Mouse (Mus musculus) bone marrow, adult 2 months (tissue): ENCODE results near the gene Txnrd1.

Experiments
- CTCF ChIP-seq: fragments of 200-500 bp; IDR thresholded peaks from 2 replicates; pipeline ENCODE4 v1.5.1; 2011; ENCODE audit warnings: low read length, control low read depth; ENCODE audit not compliant: control insufficient read depth, insufficient read depth
- POLR2A ChIP-seq: fragments of 200-500 bp; IDR thresholded peaks from 2 replicates; pipeline ENCODE4 v1.6.1; 2011; ENCODE audit warnings: low read depth, mild to moderate bottlenecking, control low read depth, low read length, borderline replicate concordance; ENCODE audit not compliant: control insufficient read depth

DNA sequence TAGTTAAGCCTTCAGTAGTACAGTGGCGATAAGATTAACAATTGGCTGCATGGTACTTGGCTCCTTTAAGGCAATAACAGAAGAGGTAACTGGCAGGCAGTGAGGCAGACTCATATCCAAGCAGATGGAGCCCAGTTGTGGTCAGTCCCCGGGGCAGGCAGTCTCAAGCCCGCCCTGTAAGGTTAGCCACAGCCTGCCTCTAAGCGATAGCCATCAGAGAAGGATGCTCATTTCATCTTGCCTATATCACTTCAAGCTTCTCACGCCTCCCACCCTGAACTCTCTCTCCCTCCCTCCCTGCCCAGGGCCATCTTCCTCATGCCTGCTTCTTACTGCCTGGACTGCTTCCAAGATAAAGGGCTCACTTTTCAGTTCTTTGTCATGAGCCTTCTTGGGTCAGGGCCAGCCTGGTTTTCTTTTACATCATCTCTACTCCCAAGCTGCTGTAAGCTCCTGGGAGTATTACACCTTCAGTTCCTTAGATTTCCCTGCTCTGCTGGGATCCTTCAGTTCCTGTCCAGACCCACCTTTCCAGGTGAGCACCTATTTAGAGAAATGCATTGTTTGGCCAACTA, 29.4 kb downstream of the Txnrd1 start:
- TF ChIP-seq CTCF (no peak), POLR2A (no peak)
